Mouse (Mus musculus): ENCODE measurements around the gene Nyap1.
A peak's percentile ranks its signal among the peaks of the same experiment; 100 is the strongest.

Gene Nyap1

DNA sequence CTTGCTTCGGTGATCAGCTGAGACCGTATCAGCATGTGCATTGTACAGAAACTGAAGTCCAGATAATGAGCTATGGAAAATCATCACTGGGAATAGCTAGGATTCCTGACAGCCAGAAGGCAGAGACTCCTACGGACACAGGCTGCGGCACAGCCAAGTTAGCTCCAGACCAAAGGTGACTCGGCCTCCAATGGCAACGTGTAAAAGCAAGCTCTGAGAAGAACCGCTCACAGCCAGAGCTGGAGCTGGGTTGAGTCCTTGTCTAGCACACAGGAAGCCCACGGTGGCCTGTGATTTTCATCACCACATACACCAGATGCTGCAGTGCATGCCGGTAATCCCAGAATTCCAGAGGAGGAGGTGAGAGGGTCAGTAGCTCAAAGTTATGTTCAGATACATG is 50.9 kb downstream of the Nyap1 start:
- DNase-seq: peak; percentile 34 to 66

DNA sequence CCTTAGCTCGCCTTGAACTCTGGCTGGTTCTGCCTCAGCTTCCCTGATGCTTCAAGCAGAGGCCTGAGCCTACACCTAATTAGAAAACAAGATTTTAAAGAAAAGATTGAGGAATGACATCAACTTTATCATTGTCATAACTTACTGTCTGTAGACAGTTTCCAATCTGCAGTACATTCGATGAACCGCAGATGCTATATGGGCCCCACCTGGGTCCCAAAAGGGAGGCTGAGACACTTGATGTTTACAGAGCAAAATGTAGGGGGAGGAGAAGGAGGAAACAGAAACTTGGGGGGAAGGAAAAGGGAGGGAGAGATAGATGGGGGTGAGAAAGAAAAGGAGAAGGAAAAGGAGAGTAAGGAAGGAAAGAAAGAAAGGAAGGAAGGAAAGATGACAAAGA is 51.4 kb downstream of the Nyap1 start:
- DNase-seq: no peak

DNA sequence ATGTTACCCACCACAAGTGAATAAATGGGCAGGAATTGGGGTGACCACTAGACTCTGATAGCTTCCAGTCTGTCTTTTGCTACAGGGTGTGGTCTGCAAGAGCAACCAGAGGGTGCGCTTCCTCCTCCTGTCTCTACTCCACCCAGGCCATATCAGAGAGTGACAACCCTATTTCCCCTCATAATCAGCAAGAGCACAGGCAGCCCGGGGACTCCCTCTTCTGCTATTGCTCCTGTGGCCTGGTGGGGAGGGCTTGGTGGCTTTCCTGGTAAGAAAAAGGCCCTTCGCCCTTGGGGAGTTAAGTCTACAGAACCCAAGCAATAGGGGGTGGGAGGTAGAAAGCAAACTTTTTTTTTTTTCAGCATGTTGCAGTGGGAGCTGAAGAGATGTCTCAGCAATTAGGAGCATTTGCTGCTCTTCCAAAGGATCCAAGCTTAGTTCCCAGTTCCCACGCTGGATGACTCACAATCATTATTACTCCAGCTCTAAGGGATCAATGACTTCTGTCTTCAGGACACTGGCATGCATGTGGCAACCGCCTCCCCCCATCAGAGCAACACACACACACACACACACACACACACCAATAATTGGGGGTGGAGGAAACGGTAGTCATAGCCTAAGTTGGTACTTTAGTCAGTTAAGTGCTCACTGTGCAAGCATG is 55.1 kb downstream of the Nyap1 start:
- DNase-seq: no peak

DNA sequence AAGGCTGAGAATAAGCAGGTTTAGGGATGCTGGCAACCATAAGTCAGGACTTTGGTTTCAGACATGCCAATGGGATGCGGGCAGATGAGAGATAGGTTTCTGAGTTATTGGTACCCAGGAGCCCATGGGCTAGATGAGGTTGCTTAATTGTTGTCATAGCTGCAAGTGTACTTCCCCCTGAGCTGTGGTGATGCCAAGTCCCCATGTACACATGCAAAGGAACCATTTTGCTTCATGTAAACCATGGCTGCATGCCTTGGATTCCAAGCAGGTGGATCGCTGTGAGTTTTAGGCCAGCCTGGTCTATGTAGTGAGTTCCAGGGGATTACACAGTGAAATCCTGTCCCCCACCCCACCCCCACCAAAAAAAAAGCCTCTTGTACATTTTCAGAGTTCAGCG is 55.8 kb downstream of the Nyap1 start:
- DNase-seq: no peak

DNA sequence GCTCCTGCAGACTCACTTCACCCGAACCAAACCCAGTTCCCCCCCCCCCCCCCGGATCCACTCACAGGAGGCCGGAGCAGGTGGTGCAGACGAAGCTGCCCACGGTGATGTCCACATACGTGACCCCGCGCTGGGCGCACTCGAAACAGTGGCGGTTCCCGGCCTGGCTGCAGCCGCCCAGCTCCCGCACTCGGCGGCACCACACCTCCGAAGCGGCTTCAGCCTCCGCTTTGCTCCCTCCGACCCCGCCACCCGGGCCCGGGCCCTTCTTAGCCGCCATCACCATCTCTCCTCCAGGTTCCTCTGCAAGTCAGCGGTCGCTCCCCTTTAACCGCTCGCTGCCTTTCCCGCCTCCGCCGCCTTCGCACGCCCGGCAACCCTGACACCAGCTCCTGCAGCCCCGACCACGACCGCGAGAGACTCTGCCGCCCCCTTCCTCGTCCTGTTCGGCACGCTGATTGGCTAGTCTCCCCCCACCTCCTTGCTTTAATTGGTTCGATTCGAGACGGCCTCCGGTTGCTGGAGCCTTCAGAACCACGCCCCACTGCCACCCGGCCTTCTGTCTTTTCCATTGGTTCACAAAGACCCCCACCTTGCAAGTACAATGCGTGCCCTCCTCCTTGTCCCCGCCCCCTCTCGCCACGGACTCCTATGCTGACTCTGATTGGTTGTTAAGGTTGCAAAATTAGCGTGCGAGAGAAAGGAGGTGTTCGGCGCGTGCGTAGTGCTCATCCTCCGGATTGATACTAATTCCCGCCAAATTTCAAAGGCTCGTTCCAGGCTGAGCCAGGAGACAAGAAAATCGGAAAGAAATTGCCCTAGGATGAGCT is 56.9 kb downstream of the Nyap1 start, which contains the start of gene Agfg2:
TSS of gene Agfg2 (minus strand) at position 433 of the 830 bp plus-strand sequence.
- peak; percentile 100 for DNase-seq

DNA sequence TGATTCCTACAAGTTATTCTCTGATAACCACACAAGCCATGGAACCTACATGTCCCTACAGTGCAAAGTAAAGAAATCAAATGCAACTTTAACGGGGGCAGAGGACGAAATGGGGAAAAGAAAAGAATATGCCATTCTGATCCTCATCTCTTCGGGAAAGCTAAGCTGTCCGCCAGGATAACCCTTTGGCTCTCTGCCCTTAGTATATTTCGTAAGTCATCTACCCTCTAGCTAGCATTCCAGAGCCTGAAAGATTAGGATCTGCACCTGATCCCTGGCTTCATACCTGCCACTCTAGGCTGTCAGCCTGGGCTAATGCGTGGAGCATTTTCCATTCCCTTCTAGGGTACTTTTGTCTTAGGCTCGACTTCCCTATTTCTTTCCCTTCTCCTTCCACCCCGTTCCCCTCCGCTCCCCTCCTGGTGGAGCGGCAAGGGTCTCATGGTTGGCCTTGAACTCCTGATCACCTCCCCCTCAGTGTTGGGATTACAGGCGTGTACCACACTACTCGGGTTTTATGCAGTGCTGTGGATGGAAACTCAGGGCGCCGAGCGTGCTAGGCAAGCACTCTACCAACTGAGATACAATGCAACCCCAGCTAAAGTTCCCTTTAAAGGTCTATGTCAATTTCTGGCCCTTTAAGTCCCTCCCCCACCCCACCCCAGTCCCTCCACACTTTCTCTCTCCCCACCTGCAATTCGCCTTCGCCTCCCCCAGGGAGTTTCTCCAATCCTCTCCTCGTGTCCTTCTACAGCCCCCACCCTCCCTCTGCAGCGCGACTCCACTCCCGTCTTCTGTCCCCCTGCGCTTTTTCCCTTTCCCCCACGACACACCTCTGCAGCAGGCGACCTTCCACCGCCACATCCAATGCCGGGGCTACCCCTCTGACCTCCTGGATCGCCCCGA is 57.8 kb downstream of the Nyap1 start:
- DNase-seq: peak in 1 of 2 experiments; percentile 64

DNA sequence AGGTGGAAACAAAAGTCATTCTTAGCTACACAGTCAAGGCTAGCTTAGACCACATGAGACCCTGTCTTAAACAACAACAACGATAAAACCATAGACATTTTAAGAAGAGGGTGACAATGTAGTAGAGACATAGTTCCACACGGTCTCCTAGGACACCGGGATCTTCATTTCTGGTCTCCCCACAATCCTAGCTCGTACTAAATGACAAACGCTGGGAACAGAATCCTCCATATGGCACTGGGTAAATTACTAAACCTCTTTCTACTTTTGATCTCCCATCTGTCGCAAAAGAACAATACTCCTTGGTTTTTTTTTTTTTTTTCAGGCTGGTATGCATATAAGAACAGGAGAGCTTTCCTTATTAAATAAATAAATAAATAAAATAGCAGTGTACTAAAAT is 58.9 kb downstream of the Nyap1 start:
- DNase-seq: no peak

All from kidney, postnatal 25 days (tissue).